Mouse (Mus musculus): ENCODE results near the gene Atxn7l2. TPM values are rescaled to one million over a fixed set of nuclear protein-coding genes. Genes with fewer than 3 reads are reported as not detected.
A peak's percentile ranks its signal among the peaks of the same experiment; 100 is the strongest.

Atxn7l2 gene
- polyA plus RNA-seq, 1 experiment from 2014 or later = 20.3 TPM

DNA sequence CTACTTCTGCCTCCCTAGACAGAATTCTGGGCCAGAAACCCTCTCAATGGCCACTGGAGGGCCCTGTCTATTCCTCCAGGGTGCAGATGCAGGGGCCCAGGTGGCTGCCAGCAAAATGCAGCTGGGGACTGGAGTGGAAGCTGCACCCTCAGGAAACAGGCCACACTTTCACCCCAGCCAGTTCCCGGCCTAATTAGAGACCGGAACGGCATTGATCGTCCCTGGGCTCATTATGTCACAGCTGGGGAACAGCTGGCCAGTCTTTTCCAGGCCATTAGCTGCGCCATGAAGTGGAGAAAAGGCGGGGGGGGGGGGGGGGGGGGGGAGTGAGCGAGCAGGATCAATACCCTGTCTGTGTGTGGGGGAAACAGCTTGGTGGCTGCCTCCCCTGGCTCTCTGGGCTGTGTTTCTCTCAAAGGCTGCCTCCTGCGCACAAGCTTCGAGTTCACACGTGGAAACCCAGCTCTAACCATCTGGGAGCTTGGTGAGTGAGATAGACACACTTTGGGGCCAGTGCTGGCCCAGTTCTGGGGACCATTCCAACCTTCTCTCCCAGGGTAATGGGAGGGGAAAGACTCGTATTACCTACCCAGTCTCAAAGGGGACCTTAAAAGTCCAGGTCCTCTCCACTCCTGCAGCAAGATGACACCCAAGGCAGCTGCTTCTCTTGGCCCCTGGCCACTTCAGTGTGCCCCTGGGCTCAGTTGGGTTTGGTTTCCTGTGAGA, 44.1 kb downstream of the Atxn7l2 start:
- Histone ChIP-seq H3K27me3 (peaks cover 13% of the 10 kb centered on the region), H3K27ac (peak overlapping the region; percentile 82), H3K9ac (no peak overlapping the region), H3K4me3 (replicated peaks) (no peak overlapping the region), H3K4me1 (peaks cover 47% of the 10 kb centered on the region), H3K9me3 (replicated peaks) (no peaks in the 10 kb centered on the region), H3K36me3 (no peaks in the 10 kb centered on the region), H3K4me2 (peak overlapping the region; percentile 17; the same call in 1 of the 2 replicates)
- 15% methylated on average over 7 of the region's 11 CpGs for WGBS
- peak; percentile 55 for ATAC-seq (replicated peaks; ENCODE audit: low FRiP score)

DNA sequence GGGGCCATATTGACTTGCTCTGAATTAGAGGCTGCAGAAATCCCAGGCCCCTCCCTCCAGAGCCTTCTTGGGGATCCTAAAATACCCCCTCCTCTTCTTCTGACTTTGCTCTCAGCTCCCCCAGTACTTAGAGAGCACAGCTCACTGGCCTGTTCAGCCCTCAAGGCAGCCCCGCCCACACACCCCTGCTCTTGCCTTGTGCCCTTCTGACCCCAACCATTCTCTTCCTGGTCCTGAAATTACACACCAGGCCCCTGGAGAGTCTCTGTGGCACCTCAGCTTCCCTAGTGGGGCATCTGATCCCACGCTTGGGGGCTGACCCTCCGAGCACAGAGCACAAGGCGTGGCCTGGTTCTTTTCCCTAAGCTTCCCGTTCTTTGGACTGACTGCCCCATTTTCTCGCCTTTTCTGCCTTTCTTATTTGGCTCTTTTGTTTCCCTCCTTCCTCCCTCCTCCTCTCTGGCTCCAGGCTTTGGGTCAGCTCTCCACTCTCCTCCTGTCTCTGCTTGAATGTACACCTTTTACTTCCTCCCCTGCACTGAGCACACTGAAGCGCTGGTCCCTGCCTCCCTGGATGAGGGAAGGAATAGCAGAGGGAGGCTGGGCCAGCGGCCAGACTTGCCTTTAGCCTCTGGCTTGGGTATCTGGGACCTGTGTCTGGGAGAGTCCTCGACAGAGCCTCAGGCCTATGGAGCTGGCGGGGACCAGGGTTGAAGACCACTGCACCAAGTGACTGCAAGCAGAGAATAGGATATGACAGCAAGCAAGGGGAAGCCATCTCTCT, 45.0 kb downstream of the Atxn7l2 start:
- peaks cover 47% of the 10 kb centered on the region for H3K4me1 ChIP-seq
- H3K9me3 ChIP-seq (replicated peaks) = no peaks in the 10 kb centered on the region
- peaks cover 13% of the 10 kb centered on the region for H3K27me3 ChIP-seq
- 21% methylated on average over 10 of the region's 10 CpGs for WGBS
- no peak overlapping the region; the same call in 1 of the 2 replicates for H3K9ac ChIP-seq
- H3K27ac ChIP-seq = peak overlapping the region; percentile 82
- ATAC-seq (replicated peaks; ENCODE audit: low FRiP score) = peak; percentile 61
- no peaks in the 10 kb centered on the region for H3K36me3 ChIP-seq
- H3K4me3 ChIP-seq (replicated peaks) = no peak overlapping the region
- peak overlapping the region; percentile 54 for H3K4me2 ChIP-seq

DNA sequence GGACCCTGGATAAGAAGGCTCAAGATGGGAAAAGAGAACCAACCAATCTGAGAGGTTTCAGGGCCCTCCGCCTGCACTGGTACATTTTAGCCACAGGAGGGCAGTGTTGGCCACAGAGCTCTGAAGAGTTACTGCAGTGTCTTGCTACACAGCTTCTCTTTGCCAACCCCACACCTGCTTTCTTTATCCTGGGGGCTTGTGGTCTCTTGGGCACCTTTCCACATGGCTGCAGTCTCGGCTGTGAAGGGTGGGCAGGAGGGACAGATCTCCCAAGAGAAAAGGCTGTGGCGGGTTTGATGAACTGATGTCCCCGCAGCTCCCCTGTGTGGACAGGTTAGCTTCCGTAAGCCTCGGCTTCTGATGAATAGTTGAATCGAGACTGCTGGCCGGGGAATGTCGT, 45.9 kb downstream of the Atxn7l2 start:
- peaks cover 13% of the 10 kb centered on the region for H3K27me3 ChIP-seq
- ATAC-seq (replicated peaks; ENCODE audit: low FRiP score) = peak; percentile 38; the same call in 1 of the 2 replicates
- peak overlapping the region; percentile 19 for H3K4me3 ChIP-seq (replicated peaks)
- H3K9ac ChIP-seq = no peak overlapping the region; the same call in 1 of the 2 replicates
- peak overlapping the region; percentile 54 for H3K4me2 ChIP-seq
- peaks cover 47% of the 10 kb centered on the region for H3K4me1 ChIP-seq
- H3K36me3 ChIP-seq = no peaks in the 10 kb centered on the region
- H3K9me3 ChIP-seq (replicated peaks) = no peaks in the 10 kb centered on the region
- 15% methylated on average over 9 of the region's 9 CpGs for WGBS
- H3K27ac ChIP-seq = peak overlapping the region; percentile 82; the same call in 1 of the 2 replicates

DNA sequence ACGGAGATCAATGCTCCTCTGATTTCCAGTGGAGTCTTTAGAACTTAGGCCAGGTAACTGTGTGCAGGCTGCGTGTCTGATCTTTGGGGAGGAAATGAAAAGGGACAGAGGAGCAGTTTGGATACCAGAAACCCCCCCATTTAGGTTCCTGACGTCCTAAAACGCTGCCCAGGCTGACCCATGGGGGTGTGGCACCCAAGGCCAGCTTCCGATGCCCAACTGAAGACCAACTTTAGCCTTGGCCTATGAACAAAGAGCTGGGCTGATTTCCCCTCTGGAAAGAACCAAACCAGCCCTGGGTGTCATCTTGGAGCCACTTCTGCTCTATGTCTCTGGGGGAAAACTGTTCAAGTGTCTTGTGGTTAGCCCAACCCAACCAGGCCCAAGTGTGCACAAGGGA, 46.6 kb downstream of the Atxn7l2 start:
- Histone ChIP-seq H3K27ac (no peak overlapping the region), H3K4me2 (no peak overlapping the region), H3K27me3 (peaks cover 16% of the 10 kb centered on the region), H3K4me3 (replicated peaks) (no peak overlapping the region), H3K9ac (no peak overlapping the region), H3K36me3 (no peaks in the 10 kb centered on the region), H3K9me3 (replicated peaks) (no peaks in the 10 kb centered on the region), H3K4me1 (peaks cover 42% of the 10 kb centered on the region)
- WGBS = 63% methylated on average over 5 of the region's 5 CpGs
- ATAC-seq (replicated peaks; ENCODE audit: low FRiP score) = no peak

DNA sequence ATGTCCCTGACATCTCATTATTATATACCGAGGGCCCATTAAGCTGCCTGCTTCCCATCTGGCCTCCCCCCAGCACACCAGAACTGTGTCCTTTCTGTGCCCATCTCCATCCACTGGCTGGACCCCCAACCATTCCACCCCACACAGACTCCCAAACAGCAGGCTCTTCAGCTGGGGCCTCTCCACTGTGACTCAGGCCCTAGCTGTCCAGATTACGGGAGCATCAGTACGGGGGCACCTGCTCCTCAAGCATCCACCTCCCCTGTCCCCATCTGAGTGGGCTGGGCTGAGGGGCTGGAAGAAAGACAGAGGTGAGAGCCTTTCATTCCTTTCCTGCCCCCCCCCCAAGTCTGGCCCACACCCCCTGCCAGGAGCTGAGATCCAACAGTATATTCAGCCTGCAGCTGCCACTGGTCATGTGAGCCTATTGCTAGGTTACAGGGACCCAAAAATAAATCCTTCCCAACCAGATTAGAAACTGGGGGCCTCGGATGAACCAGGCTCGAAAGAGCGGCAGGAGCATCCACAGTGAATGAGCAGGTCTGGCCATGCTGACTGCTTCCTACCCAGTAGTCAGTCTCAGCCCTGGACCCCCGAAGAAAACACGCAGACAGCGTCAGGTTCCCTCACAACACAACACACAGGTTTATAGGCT, 52.2 kb downstream of the Atxn7l2 start:
- Histone ChIP-seq H3K4me3 (replicated peaks) (no peak overlapping the region), H3K27me3 (0 out of 2 replicates have a peak, but pooled peaks cover 2% of the 10 kb centered on the region), H3K4me2 (no peak overlapping the region), H3K9ac (no peak overlapping the region), H3K9me3 (replicated peaks) (no peaks in the 10 kb centered on the region), H3K27ac (no peak overlapping the region), H3K4me1 (no peaks in the 10 kb centered on the region; the same call in 1 of the 2 replicates), H3K36me3 (no peaks in the 10 kb centered on the region)
- ATAC-seq (replicated peaks; ENCODE audit: low FRiP score) = no peak
- 64% methylated on average over 9 of the region's 9 CpGs for WGBS

DNA sequence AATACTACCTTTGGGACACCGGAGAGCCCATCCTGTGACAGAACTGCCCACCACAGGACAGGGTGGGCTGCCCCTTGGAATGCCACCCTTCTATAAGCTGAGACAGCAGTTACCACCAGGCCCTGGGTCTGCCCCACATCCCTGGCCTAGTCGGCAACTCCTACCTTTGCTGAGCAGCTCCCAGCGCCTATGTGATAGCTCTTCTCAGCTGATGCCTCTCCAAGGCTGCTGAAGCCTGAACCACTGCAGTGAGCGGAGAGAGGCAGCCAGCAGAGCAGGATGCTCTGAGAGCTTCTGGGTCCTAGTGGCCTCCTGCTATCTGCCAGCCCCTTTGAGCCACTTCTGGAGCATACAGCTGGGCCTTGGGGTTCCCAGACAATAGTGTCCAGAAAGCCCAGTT, 56.1 kb downstream of the Atxn7l2 start, which contains the start of gene Gpr61:
Gpr61 (minus strand) TSS at position 227 of the 400 bp plus-strand sequence.
- H3K9me3 ChIP-seq (replicated peaks) = no peaks in the 10 kb centered on the region
- 32% methylated on average over 4 of the region's 4 CpGs for WGBS
- H3K4me3 ChIP-seq (replicated peaks) = no peak within 1 kb of the TSS
- no peak for ATAC-seq (replicated peaks; ENCODE audit: low FRiP score)
- H3K4me1 ChIP-seq = no peaks in the 10 kb centered on the region; the same call in 1 of the 2 replicates
- H3K27ac ChIP-seq = no peak within 1 kb of the TSS
- H3K36me3 ChIP-seq = no peaks in the 10 kb centered on the region
- 0 out of 2 replicates have a peak, but pooled peaks cover 2% of the 10 kb centered on the region for H3K27me3 ChIP-seq
- no peak within 1 kb of the TSS for H3K9ac ChIP-seq
- H3K4me2 ChIP-seq = no peak within 1 kb of the TSS

DNA sequence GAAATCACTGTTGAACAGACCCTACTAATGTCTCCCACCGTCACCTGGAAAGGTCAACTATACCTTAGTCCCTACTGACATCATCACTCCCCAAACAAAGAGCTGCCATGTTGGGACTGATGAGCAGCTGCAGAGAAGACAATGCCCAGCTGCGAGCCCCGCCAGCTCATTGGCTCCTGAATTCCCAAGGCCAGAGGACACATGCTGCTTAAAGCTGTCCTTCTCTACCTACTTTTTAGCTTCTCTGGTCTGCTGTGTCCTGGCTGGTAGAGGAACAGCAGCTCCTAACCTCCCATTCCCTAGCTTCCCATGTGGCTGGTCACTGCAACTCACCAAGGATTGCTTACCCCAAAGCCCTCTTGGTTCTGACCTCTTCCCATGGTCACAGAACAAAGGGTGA, 58.4 kb downstream of the Atxn7l2 start:
- Histone ChIP-seq H3K9me3 (replicated peaks) (no peaks in the 10 kb centered on the region), H3K36me3 (no peaks in the 10 kb centered on the region), H3K27me3 (no peaks in the 10 kb centered on the region), H3K27ac (no peak overlapping the region), H3K9ac (no peak overlapping the region), H3K4me1 (peaks cover 4% of the 10 kb centered on the region), H3K4me2 (no peak overlapping the region), H3K4me3 (replicated peaks) (no peak overlapping the region)
- WGBS = 80% methylated on average over 3 of the region's 3 CpGs
- ATAC-seq (replicated peaks; ENCODE audit: low FRiP score) = no peak

Other genes starting within 250 kb of the Atxn7l2 start
- 0.26 and 0.66 TPM in 2 replicates for gene Gstm3, start 241.7 kb downstream of the Atxn7l2 start, polyA plus RNA-seq (2015; fragmentation: Nextera tagmentation; extraction: Ambion mirVana)
- 93.9 and 101 TPM in 2 replicates for gene Gstm2, start 224.5 kb downstream of the Atxn7l2 start, polyA plus RNA-seq (2015; fragmentation: Nextera tagmentation; extraction: Ambion mirVana)
- gene Gstm1, start 193.0 kb downstream of the Atxn7l2 start, polyA plus RNA-seq (2015; fragmentation: Nextera tagmentation; extraction: Ambion mirVana) = 75.6 and 93.6 TPM in 2 replicates
- 15.9 and 18.8 TPM in 2 replicates for gene Gstm4, start 166.0 kb downstream of the Atxn7l2 start, polyA plus RNA-seq (2015; fragmentation: Nextera tagmentation; extraction: Ambion mirVana)
- gene Ampd2, start 124.3 kb downstream of the Atxn7l2 start, polyA plus RNA-seq (2015; fragmentation: Nextera tagmentation; extraction: Ambion mirVana) = 59.3 and 66.2 TPM in 2 replicates
- gene Gnat2, start 118.1 kb downstream of the Atxn7l2 start, polyA plus RNA-seq (2015; fragmentation: Nextera tagmentation; extraction: Ambion mirVana) = 0.68 and 1.9 TPM in 2 replicates
- 176 TPM in 2 replicates for gene Gnai3, start 64.8 kb downstream of the Atxn7l2 start, polyA plus RNA-seq (2015; fragmentation: Nextera tagmentation; extraction: Ambion mirVana)
- 0.05 and 0.08 TPM in 2 replicates for gene Gpr61, start 56.1 kb downstream of the Atxn7l2 start, polyA plus RNA-seq (2015; fragmentation: Nextera tagmentation; extraction: Ambion mirVana)
- 4.6 and 6.3 TPM in 2 replicates for gene Amigo1, start 24.6 kb downstream of the Atxn7l2 start, polyA plus RNA-seq (2015; fragmentation: Nextera tagmentation; extraction: Ambion mirVana)
- gene Cyb561d1, start 9.7 kb downstream of the Atxn7l2 start, polyA plus RNA-seq (2015; fragmentation: Nextera tagmentation; extraction: Ambion mirVana) = 3.8 TPM in 2 replicates
- gene Sypl2, start 15.7 kb upstream of the Atxn7l2 start, polyA plus RNA-seq (2015; fragmentation: Nextera tagmentation; extraction: Ambion mirVana) = 4.4 and 4.9 TPM in 2 replicates
- 296 and 312 TPM in 2 replicates for gene Psma5, start 46.0 kb upstream of the Atxn7l2 start, polyA plus RNA-seq (2015; fragmentation: Nextera tagmentation; extraction: Ambion mirVana)
- 12.1 and 13.1 TPM in 2 replicates for gene Sort1, start 73.1 kb upstream of the Atxn7l2 start, polyA plus RNA-seq (2015; fragmentation: Nextera tagmentation; extraction: Ambion mirVana)
- gene Mybphl, start 154.0 kb upstream of the Atxn7l2 start, polyA plus RNA-seq (2015; fragmentation: Nextera tagmentation; extraction: Ambion mirVana) = not detected in 2 replicates
- gene Psrc1, start 172.9 kb upstream of the Atxn7l2 start, polyA plus RNA-seq (2015; fragmentation: Nextera tagmentation; extraction: Ambion mirVana) = 47.2 and 48.8 TPM in 2 replicates
- 19.3 and 21.6 TPM in 2 replicates for gene Celsr2, start 204.6 kb upstream of the Atxn7l2 start, polyA plus RNA-seq (2015; fragmentation: Nextera tagmentation; extraction: Ambion mirVana)
- 126 and 131 TPM in 2 replicates for gene Sars, start 234.3 kb upstream of the Atxn7l2 start, polyA plus RNA-seq (2015; fragmentation: Nextera tagmentation; extraction: Ambion mirVana)